Mouse (Mus musculus): ENCODE measurements around the gene Cyth1.

DNA sequence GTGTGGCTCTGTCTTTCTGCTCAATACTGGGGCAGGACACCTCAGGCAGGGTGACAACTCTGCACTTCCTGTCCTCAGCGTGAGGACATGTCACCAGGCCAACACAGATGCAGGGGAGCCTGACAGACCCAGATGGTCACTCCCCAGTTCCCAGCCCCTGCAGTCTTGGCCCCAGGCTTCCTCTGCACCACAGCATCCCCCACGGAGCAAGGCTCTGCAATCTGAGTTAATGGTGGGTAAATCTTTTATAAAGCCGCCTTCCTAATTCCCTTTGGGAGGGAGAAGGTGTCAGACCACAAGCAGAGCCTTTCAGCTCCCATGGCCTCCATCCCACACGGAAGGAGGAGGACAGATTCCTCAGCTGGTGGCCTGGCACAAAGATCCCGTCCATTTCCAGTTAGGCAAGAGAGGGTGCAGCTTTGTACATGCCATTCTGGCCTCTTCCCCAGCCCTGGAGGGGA lies 112.2 kb downstream of the Cyth1 start:
- TF ChIP-seq UBTF (IDR thresholded peaks at IDR 0.05; ENCODE audit: borderline replicate concordance, insufficient read depth, low read depth, low read length) (no peak), EP300 (IDR thresholded peaks at IDR 0.05; ENCODE audit: low read depth in 1 of 2, low read length in 2 of 2) (no peak)

Measured in MEL (cell line).